Mouse (Mus musculus) ES-E14 (cell line): ENCODE measurements around the gene Rubcnl.

Source experiments
- MAFK ChIP-seq: IDR thresholded peaks from 2 replicates; pipeline ENCODE4 v1.6.1; 2014; ENCODE audit warnings: mild to moderate bottlenecking, low read depth, low read length, inconsistent platforms; ENCODE audit not compliant: insufficient read depth
- ZNF384 ChIP-seq: IDR thresholded peaks from 2 replicates; pipeline ENCODE4 v1.6.1; 2012; ENCODE audit warnings: low read depth, low read length, inconsistent platforms

DNA sequence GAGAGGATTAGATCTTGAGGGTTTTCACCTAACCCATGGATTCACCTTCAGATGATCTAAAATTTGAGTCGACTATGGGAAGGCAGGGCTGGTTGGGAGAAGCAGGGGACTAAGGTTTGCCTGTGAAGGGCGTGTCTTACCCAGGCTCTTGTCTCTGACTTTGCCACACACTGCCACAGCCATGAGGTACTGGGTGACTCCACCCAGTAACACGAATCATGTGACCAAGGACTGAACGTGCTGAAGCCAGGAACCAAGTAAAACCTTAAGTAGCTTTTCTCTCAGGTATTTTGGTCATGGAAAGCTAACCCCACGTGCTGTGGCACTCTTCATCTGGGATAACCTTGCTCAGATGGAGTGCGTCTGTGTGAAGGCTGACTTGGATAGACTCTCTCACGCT is 14.9 kb downstream of the Rubcnl start:
- TF ChIP-seq MAFK: no peak
- TF ChIP-seq ZNF384: no peak
